Mouse (Mus musculus): ENCODE results near the gene Spsb2. TPM values are rescaled to one million over a fixed set of nuclear protein-coding genes. Genes with fewer than 3 reads are reported as not detected.
A peak's percentile ranks its signal among the peaks of the same experiment; 100 is the strongest.
"Not testable (repeated sequence)": the region's sequence is repeated elsewhere in the genome, so short reads cannot be mapped to it uniquely, and the experiment has no call there.

Gene Spsb2
- polyA plus RNA-seq, 1 experiment from 2014 or later, result 9.3 TPM

- DNase-seq (ENCODE audit: low spot score), result no peak
- WGBS, result 82% methylated on average over 7 of the region's 7 CpGs
- no peak overlapping the region for H3K4me3 ChIP-seq
- peaks cover 23% of the 10 kb centered on the region for H3K4me1 ChIP-seq
- H3K27ac ChIP-seq, result no peak overlapping the region
- H3K9me3 ChIP-seq, result no peaks in the 10 kb centered on the region
- H3K36me3 ChIP-seq, result no peaks in the 10 kb centered on the region
- peaks cover 36% of the 10 kb centered on the region for H3K27me3 ChIP-seq (ENCODE audit: insufficient read depth, poor library complexity, severe bottlenecking)
Measured at GRCm38 (mm10) chr6:124780917-124781316, 27.5 kb upstream of the Spsb2 start.

- H3K4me1 ChIP-seq, result peaks cover 23% of the 10 kb centered on the region
- no peaks in the 10 kb centered on the region for H3K36me3 ChIP-seq
- H3K27ac ChIP-seq, result peak overlapping the region; percentile 63; the same call in 1 of the 2 replicates
- H3K9me3 ChIP-seq, result no peaks in the 10 kb centered on the region
- peaks cover 33% of the 10 kb centered on the region for H3K27me3 ChIP-seq (ENCODE audit: insufficient read depth, poor library complexity, severe bottlenecking)
- H3K4me3 ChIP-seq, result peak overlapping the region; percentile 32
- no peak for DNase-seq (ENCODE audit: low spot score)
- 23% methylated on average over 6 of the region's 6 CpGs for WGBS
Measured at GRCm38 (mm10) chr6:124782436-124782835, 26.0 kb upstream of the Spsb2 start.

- WGBS, result 58% methylated on average over 8 of the region's 8 CpGs
- H3K36me3 ChIP-seq, result no peaks in the 10 kb centered on the region
Measured at GRCm38 (mm10) chr6:124786756-124787420, 21.6 kb upstream of the Spsb2 start.

GRCm38 (mm10) chr6:124787722-124788121 lies 20.7 kb upstream of the Spsb2 start:
- no peak overlapping the region for H3K27ac ChIP-seq
- H3K4me1 ChIP-seq, result peaks cover under 1% of the 10 kb centered on the region; the same call in 1 of the 2 replicates
- H3K36me3 ChIP-seq, result no peaks in the 10 kb centered on the region
- no peaks in the 10 kb centered on the region for H3K27me3 ChIP-seq (ENCODE audit: insufficient read depth, poor library complexity, severe bottlenecking)
- no peak for DNase-seq (ENCODE audit: low spot score)
- no peak overlapping the region for H3K4me3 ChIP-seq
- whole genome bisulfite sequencing, result 77% methylated on average over 10 of the region's 10 CpGs
- no peaks in the 10 kb centered on the region for H3K9me3 ChIP-seq

More at GRCm38 (mm10) chr6:124786756-124787420, 21.6 kb upstream of the Spsb2 start:
- Histone ChIP-seq H3K4me1 (peaks cover 6% of the 10 kb centered on the region; the same call in 1 of the 2 replicates), H3K27me3 (ENCODE audit: insufficient read depth, poor library complexity, severe bottlenecking) (no peaks in the 10 kb centered on the region), H3K4me3 (no peak overlapping the region), H3K27ac (no peak overlapping the region), H3K9me3 (no peaks in the 10 kb centered on the region)
- no peak for DNase-seq (ENCODE audit: low spot score)

- no peak for DNase-seq (ENCODE audit: low spot score)
- H3K9me3 ChIP-seq, result no peaks in the 10 kb centered on the region
- H3K36me3 ChIP-seq, result no peaks in the 10 kb centered on the region
- 81% methylated on average over 4 of the region's 4 CpGs for WGBS
- H3K27ac ChIP-seq, result no peak overlapping the region
- H3K27me3 ChIP-seq (ENCODE audit: insufficient read depth, poor library complexity, severe bottlenecking), result no peaks in the 10 kb centered on the region
- H3K4me1 ChIP-seq, result no peaks in the 10 kb centered on the region
- H3K4me3 ChIP-seq, result no peak overlapping the region
Measured at GRCm38 (mm10) chr6:124789519-124789918, 18.9 kb upstream of the Spsb2 start.

- no peak for DNase-seq (ENCODE audit: low spot score)
- Histone ChIP-seq H3K9me3 (no peaks in the 10 kb centered on the region), H3K27me3 (ENCODE audit: insufficient read depth, poor library complexity, severe bottlenecking) (no peaks in the 10 kb centered on the region), H3K4me3 (no peak overlapping the region), H3K4me1 (no peaks in the 10 kb centered on the region), H3K36me3 (no peaks in the 10 kb centered on the region), H3K27ac (no peak overlapping the region)
- 67% methylated on average over 4 of the region's 4 CpGs for WGBS
Measured at GRCm38 (mm10) chr6:124790121-124790520, 18.3 kb upstream of the Spsb2 start.

GRCm38 (mm10) chr6:124791911-124792310 lies 16.6 kb upstream of the Spsb2 start:
- 80% methylated on average over 3 of the region's 3 CpGs for WGBS
- no peaks in the 10 kb centered on the region for H3K36me3 ChIP-seq
- H3K4me1 ChIP-seq, result no peaks in the 10 kb centered on the region
- no peaks in the 10 kb centered on the region for H3K9me3 ChIP-seq
- no peak overlapping the region for H3K4me3 ChIP-seq
- no peak overlapping the region for H3K27ac ChIP-seq
- no peaks in the 10 kb centered on the region for H3K27me3 ChIP-seq (ENCODE audit: insufficient read depth, poor library complexity, severe bottlenecking)
- no peak for DNase-seq (ENCODE audit: low spot score)

- WGBS, result 84% methylated on average over 4 of the region's 4 CpGs
- H3K4me3 ChIP-seq, result no peak overlapping the region
- H3K27ac ChIP-seq, result no peak overlapping the region
- no peaks in the 10 kb centered on the region for H3K4me1 ChIP-seq
- no peaks in the 10 kb centered on the region for H3K36me3 ChIP-seq
- no peak for DNase-seq (ENCODE audit: low spot score)
- no peaks in the 10 kb centered on the region for H3K9me3 ChIP-seq
- no peaks in the 10 kb centered on the region for H3K27me3 ChIP-seq (ENCODE audit: insufficient read depth, poor library complexity, severe bottlenecking)
Measured at GRCm38 (mm10) chr6:124795781-124796180, 12.7 kb upstream of the Spsb2 start.

GRCm38 (mm10) chr6:124796200-124796599 lies 12.3 kb upstream of the Spsb2 start:
- no peak for DNase-seq (ENCODE audit: low spot score)
- no peak overlapping the region for H3K4me3 ChIP-seq
- H3K27ac ChIP-seq, result no peak overlapping the region
- WGBS, result 79% methylated on average over 2 of the region's 2 CpGs
- H3K36me3 ChIP-seq, result no peaks in the 10 kb centered on the region
- H3K27me3 ChIP-seq (ENCODE audit: insufficient read depth, poor library complexity, severe bottlenecking), result no peaks in the 10 kb centered on the region
- no peaks in the 10 kb centered on the region for H3K9me3 ChIP-seq
- no peaks in the 10 kb centered on the region for H3K4me1 ChIP-seq

GRCm38 (mm10) chr6:124802400-124802799 lies 6.1 kb upstream of the Spsb2 start:
- not testable (repeated sequence) for H3K36me3 ChIP-seq; H3K9me3 ChIP-seq; H3K4me1 ChIP-seq; DNase-seq (ENCODE audit: low spot score); H3K27me3 ChIP-seq (ENCODE audit: insufficient read depth, poor library complexity, severe bottlenecking)
- Histone ChIP-seq H3K27ac (peak overlapping the region; percentile 62), H3K4me3 (peak overlapping the region; percentile 45)
- WGBS, result 9% methylated on average over 7 of the region's 9 CpGs

GRCm38 (mm10) chr6:124803061-124803460 lies 5.4 kb upstream of the Spsb2 start:
- H3K36me3 ChIP-seq, result no peaks in the 10 kb centered on the region
- peaks cover 15% of the 10 kb centered on the region for H3K4me1 ChIP-seq
- H3K27me3 ChIP-seq (ENCODE audit: insufficient read depth, poor library complexity, severe bottlenecking), result no peaks in the 10 kb centered on the region
- no peaks in the 10 kb centered on the region for H3K9me3 ChIP-seq
- no peak for DNase-seq (ENCODE audit: low spot score)
- 73% methylated on average over 3 of the region's 3 CpGs for WGBS
- H3K27ac ChIP-seq, result no peak overlapping the region
- no peak overlapping the region for H3K4me3 ChIP-seq

- H3K4me1 ChIP-seq, result peaks cover 21% of the 10 kb centered on the region
- not testable (repeated sequence) for H3K9me3 ChIP-seq; H3K4me3 ChIP-seq; H3K27me3 ChIP-seq (ENCODE audit: insufficient read depth, poor library complexity, severe bottlenecking); H3K27ac ChIP-seq; DNase-seq (ENCODE audit: low spot score); H3K36me3 ChIP-seq
- 90% methylated on average over 4 of the region's 4 CpGs for WGBS
Measured at GRCm38 (mm10) chr6:124803691-124804090, 4.8 kb upstream of the Spsb2 start.

GRCm38 (mm10) chr6:124804341-124804740 lies 4.1 kb upstream of the Spsb2 start:
- no peak overlapping the region for H3K27ac ChIP-seq
- 88% methylated on average over 3 of the region's 3 CpGs for WGBS
- peaks cover 26% of the 10 kb centered on the region for H3K4me1 ChIP-seq
- no peak overlapping the region for H3K4me3 ChIP-seq
- no peaks in the 10 kb centered on the region for H3K36me3 ChIP-seq
- no peak for DNase-seq (ENCODE audit: low spot score)
- H3K27me3 ChIP-seq (ENCODE audit: insufficient read depth, poor library complexity, severe bottlenecking), result no peaks in the 10 kb centered on the region
- no peaks in the 10 kb centered on the region for H3K9me3 ChIP-seq
